Mouse (Mus musculus) CH12.LX (cell line): Measurements from ENCODE around the gene Urm1. TPM values are rescaled to one million over a fixed set of nuclear protein-coding genes. Genes with fewer than 3 reads are reported as not detected.

Experiments
- DNase-seq: peaks from one replicate; pipeline ENCODE4 v3.0.0-alpha.2; 2013; ENCODE audit errors: extremely low read depth
- H3K27ac ChIP-seq: 2 replicates; pipeline ENCODE4 v1.5.1; 2012; ENCODE audit warnings: low read depth, mild to moderate bottlenecking, control low read depth, moderate library complexity; ENCODE audit not compliant: insufficient read depth
- H3K27me3 ChIP-seq: replicated peaks from 2 replicates; pipeline ENCODE3; 2012; ENCODE audit warnings: inconsistent platforms
- H3K36me3 ChIP-seq, 2 experiments: replicated peaks in 1 of 2; 2 replicates each; pipeline versions ENCODE3 to v1.6.1; 2012; ENCODE audit warnings: inconsistent platforms in 1 of 2, low read length in 1 of 2, mild to moderate bottlenecking in 1 of 2, mixed read lengths in 1 of 2, moderate library complexity in 1 of 2; ENCODE audit not compliant: control insufficient read depth in 1 of 2, insufficient read depth in 1 of 2
- H3K4me1 ChIP-seq, 2 experiments: 2 replicates each; pipeline ENCODE4 v1.6.1; 2012; ENCODE audit warnings: inconsistent platforms in 1 of 2, moderate library complexity in 1 of 2; ENCODE audit not compliant: insufficient read depth in 2 of 2, control insufficient read depth in 1 of 2
- H3K4me2 ChIP-seq: 2 replicates; pipeline ENCODE4 v1.6.1; 2012; ENCODE audit warnings: low read depth, mild to moderate bottlenecking, control low read depth; ENCODE audit not compliant: poor library complexity, insufficient read depth, severe bottlenecking
- H3K4me3 ChIP-seq, 3 experiments: fragments of 150-350 bp in 1 of 3; sonication (generic) in 1 of 3; replicated peaks in 1 of 3; 2 replicates each; pipeline versions ENCODE3 to v1.5.1; 2011 to 2012; ENCODE audit warnings: low read depth in 2 of 3, low read length in 2 of 3, mild to moderate bottlenecking in 2 of 3, moderate library complexity in 2 of 3, control low read depth in 1 of 3, improper control_type of control experiment in 1 of 3, inconsistent platforms in 1 of 3, mixed read lengths in 1 of 3; ENCODE audit not compliant: poor library complexity in 1 of 3
- H3K79me2 ChIP-seq: replicated peaks from 2 replicates; pipeline ENCODE4 v1.6.1; 2012; ENCODE audit warnings: mild to moderate bottlenecking, moderate library complexity; ENCODE audit not compliant: control insufficient read depth, poor library complexity, insufficient read depth, severe bottlenecking; ENCODE audit errors: extremely low read depth
- H3K9ac ChIP-seq: 2 replicates; pipeline ENCODE4 v1.6.1; 2012; ENCODE audit warnings: low read depth, mild to moderate bottlenecking, control low read depth, moderate library complexity; ENCODE audit not compliant: insufficient read depth
- H3K9me3 ChIP-seq: replicated peaks from 2 replicates; pipeline ENCODE3; 2012; ENCODE audit warnings: low read length, inconsistent platforms, mixed read lengths
- CHD1 ChIP-seq: IDR thresholded peaks from 2 replicates; pipeline ENCODE4 v1.6.1; 2012; ENCODE audit warnings: low read depth, low read length, improper control_type of control experiment, inconsistent platforms
- CHD2 ChIP-seq: IDR thresholded peaks from 2 replicates; pipeline ENCODE4 v1.6.1; 2011; ENCODE audit warnings: low read length, improper control_type of control experiment
- CTCF ChIP-seq, 2 experiments: IDR thresholded peaks in 1 of 2; conservative IDR thresholded peaks in 1 of 2; 2 replicates each; pipeline ENCODE4 v1.5.1; 2011 to 2012; ENCODE audit warnings: low read depth in 2 of 2, low read length in 2 of 2, improper control_type of control experiment in 1 of 2, inconsistent platforms in 1 of 2, mild to moderate bottlenecking in 1 of 2, moderate library complexity in 1 of 2
- EP300 ChIP-seq: IDR thresholded peaks from 2 replicates; pipeline ENCODE4 v1.6.1; 2011; ENCODE audit warnings: low read length, improper control_type of control experiment
- HCFC1 ChIP-seq: IDR thresholded peaks from 2 replicates; pipeline ENCODE4 v1.6.1; 2012; ENCODE audit warnings: low read depth, mild to moderate bottlenecking, inconsistent platforms, low read length, improper control_type of control experiment
- JUND ChIP-seq: conservative IDR thresholded peaks from 2 replicates; pipeline ENCODE4 v1.6.1; 2011; ENCODE audit warnings: low read depth, low read length, improper control_type of control experiment
- KAT2A ChIP-seq: IDR thresholded peaks from 2 replicates; pipeline ENCODE4 v1.6.1; 2012; ENCODE audit warnings: low read length, improper control_type of control experiment, inconsistent platforms; ENCODE audit not compliant: insufficient replicate concordance
- MAFK ChIP-seq: IDR thresholded peaks from 2 replicates; pipeline ENCODE4 v1.6.1; 2011; ENCODE audit warnings: low read length, improper control_type of control experiment; ENCODE audit not compliant: insufficient replicate concordance
- MAX ChIP-seq: IDR thresholded peaks from 2 replicates; pipeline ENCODE4 v1.6.1; 2011; ENCODE audit warnings: low read length, improper control_type of control experiment
- MAZ ChIP-seq: IDR thresholded peaks from 2 replicates; pipeline ENCODE4 v1.6.1; 2012; ENCODE audit warnings: low read depth, mild to moderate bottlenecking, inconsistent platforms, low read length, improper control_type of control experiment, moderate library complexity
- MEF2A ChIP-seq: IDR thresholded peaks from 2 replicates; pipeline ENCODE4 v1.6.1; 2014; ENCODE audit warnings: low read depth, mild to moderate bottlenecking, inconsistent platforms, low read length, improper control_type of control experiment, borderline replicate concordance
- MYC ChIP-seq: IDR thresholded peaks from 2 replicates; pipeline ENCODE4 v1.6.1; 2011; ENCODE audit warnings: low read depth, mild to moderate bottlenecking, improper control_type of control experiment, low read length
- NELFE ChIP-seq: IDR thresholded peaks from 2 replicates; pipeline ENCODE4 v1.6.1; 2011; ENCODE audit warnings: low read depth, low read length, improper control_type of control experiment
- PAX5 ChIP-seq: IDR thresholded peaks from 2 replicates; pipeline ENCODE4 v1.6.1; 2012; ENCODE audit warnings: low read length, inconsistent platforms, mixed read lengths
- POLR2A ChIP-seq: IDR thresholded peaks from 2 replicates; pipeline ENCODE4 v1.6.1; 2011; ENCODE audit warnings: low read depth, mild to moderate bottlenecking, improper control_type of control experiment, low read length
- RAD21 ChIP-seq: IDR thresholded peaks from 2 replicates; pipeline ENCODE4 v1.6.1; 2011; ENCODE audit warnings: low read depth, mild to moderate bottlenecking, low read length, improper control_type of control experiment, moderate library complexity
- RCOR1 ChIP-seq: conservative IDR thresholded peaks from 2 replicates; pipeline ENCODE4 v1.6.1; 2012; ENCODE audit warnings: low read depth, mild to moderate bottlenecking, inconsistent platforms, low read length, improper control_type of control experiment
- SIN3A ChIP-seq: IDR thresholded peaks from 2 replicates; pipeline ENCODE4 v1.6.1; 2012; ENCODE audit warnings: low read length, improper control_type of control experiment, inconsistent platforms
- SMC3 ChIP-seq: IDR thresholded peaks from 2 replicates; pipeline ENCODE4 v1.6.1; 2011; ENCODE audit warnings: low read depth, low read length, improper control_type of control experiment
- TBP ChIP-seq: conservative IDR thresholded peaks from 2 replicates; pipeline ENCODE4 v1.6.1; 2011; ENCODE audit warnings: low read depth, low read length, improper control_type of control experiment
- UBTF ChIP-seq: IDR thresholded peaks from 2 replicates; pipeline ENCODE4 v1.6.1; 2012; ENCODE audit warnings: low read depth, mild to moderate bottlenecking, inconsistent platforms, low read length, improper control_type of control experiment, moderate library complexity
- USF2 ChIP-seq: conservative IDR thresholded peaks from 2 replicates; pipeline ENCODE4 v1.6.1; 2011; ENCODE audit warnings: low read depth, low read length, improper control_type of control experiment
- ZKSCAN1 ChIP-seq: IDR thresholded peaks from 2 replicates; pipeline ENCODE4 v1.6.1; 2012; ENCODE audit warnings: low read depth, inconsistent platforms, low read length, improper control_type of control experiment, borderline replicate concordance
- ZMIZ1 ChIP-seq: IDR thresholded peaks from 2 replicates; pipeline ENCODE4 v1.6.1; 2012; ENCODE audit warnings: low read depth, mild to moderate bottlenecking, inconsistent platforms, low read length, improper control_type of control experiment
- dilution Hi-C: fragments of 300-500 bp; cut with MboI; formaldehyde crosslinking; loops from 2 replicates; pipeline ENCODE4 v1.14.3; 2020; ENCODE audit warnings: low sequenced_read_pairs; ENCODE audit not compliant: extremely low pct_unique_long_range_greater_than_20kb, extremely low pct_ligation_motif_present
- in situ Hi-C: fragments of 300-500 bp; cut with MboI; formaldehyde crosslinking; loops from 3 replicates; pipeline ENCODE4 v1.14.3; 2019; ENCODE audit warnings: low sequenced_read_pairs, low pct_ligation_motif_present, low pct_unique_long_range_greater_than_20kb, mixed read lengths
- polyA plus RNA-seq: library from polyadenylated mRNA; unstranded; fragments of >175 nt; gene quantifications from 2 replicates; pipeline ENCODE4 v1.2.1, GENCODE M21; 2012; ENCODE audit warnings: low read depth; ENCODE audit not compliant: insufficient read length
- total RNA-seq, 2 experiments: library from RNA; depleted of rRNA; stranded (reverse); fragments of 300-350 nt in 1 of 2; fragments of >200 nt in 1 of 2; gene quantifications; 2 replicates each; pipeline ENCODE4 v1.2.3; 2012 to 2014

The Urm1 gene
- total and polyA plus RNA-seq, 3 experiments: 25.6 to 31.9 (median 29.2) TPM

DNA sequence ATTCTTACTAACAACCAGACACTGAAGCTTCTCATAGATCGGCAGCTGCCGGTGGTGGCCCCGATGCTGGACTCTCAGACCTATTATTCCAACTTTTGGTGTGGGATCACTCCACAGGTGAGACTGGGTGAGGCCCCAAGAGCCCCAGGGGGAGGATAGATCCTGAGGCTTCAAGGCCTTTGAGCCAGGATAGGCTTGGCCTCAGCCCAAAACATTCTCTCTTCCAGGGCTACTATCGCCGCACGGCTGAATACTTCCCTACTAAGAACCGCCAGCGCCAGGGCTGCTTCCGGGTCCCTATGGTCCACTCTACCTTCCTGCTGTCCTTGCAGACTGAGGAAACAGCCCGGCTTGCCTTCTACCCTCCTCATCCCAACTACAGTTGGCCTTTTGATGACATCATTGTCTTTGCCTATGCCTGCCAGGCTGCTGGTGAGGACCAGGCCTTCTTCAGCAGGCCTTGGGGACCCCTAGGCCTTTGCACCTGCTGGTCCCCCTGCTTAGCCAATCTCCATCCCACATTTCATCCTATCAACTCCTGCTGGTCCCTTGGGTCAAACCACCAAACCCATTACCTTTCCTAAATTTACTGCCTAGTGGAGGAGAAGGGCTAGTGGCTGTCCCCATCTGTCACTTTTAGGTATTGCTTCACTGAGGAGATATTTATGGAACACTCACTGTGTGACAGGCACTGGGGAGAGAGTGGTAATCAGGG lies 52.9 kb downstream of the Urm1 start:
- DNase-seq: no peak
- Histone ChIP-seq H3K9me3 (no peaks in the 10 kb centered on the region), H3K27ac (no peak overlapping the region), H3K4me3 (no peak overlapping the region), H3K4me1 (peaks cover 12 to 28% of the 10 kb centered on the region in 2 experiments), H3K36me3 (peaks cover 3 to 29% of the 10 kb centered on the region in 2 experiments), H3K79me2 (no peaks in the 10 kb centered on the region), H3K4me2 (no peak overlapping the region), H3K9ac (no peak overlapping the region), H3K27me3 (peaks cover under 1% of the 10 kb centered on the region)
- in situ Hi-C loops (no loop called here), dilution Hi-C loops (no loop called here)
- TF ChIP-seq USF2 (no peak), TBP (no peak), JUND (no peak), EP300 (no peak), POLR2A (no peak), CTCF (conservative IDR thresholded peaks at IDR 0.05 in 1 of 2, IDR thresholded peaks at IDR 0.05 in 1 of 2; ENCODE audit: low read depth in 2 of 2, low read length in 2 of 2) (no peak), NELFE (no peak), SIN3A (no peak), MAX (no peak), RCOR1 (no peak), MAZ (no peak), CHD1 (no peak), HCFC1 (no peak), CHD2 (no peak), PAX5 (no peak), MAFK (no peak), MYC (no peak), ZMIZ1 (no peak)

- H3K4me3 ChIP-seq: no peak overlapping the region
- H3K79me2 ChIP-seq: no peaks in the 10 kb centered on the region
- no peaks in the 10 kb centered on the region for H3K9me3 ChIP-seq
- dilution Hi-C loops (no loop called here), in situ Hi-C loops (no loop called here)
- no peaks in the 10 kb centered on the region for H3K27me3 ChIP-seq
- no peak for DNase-seq
- H3K4me1 ChIP-seq: peaks cover 12 to 28% of the 10 kb centered on the region in 2 experiments
- H3K36me3 ChIP-seq: peaks cover 6 to 34% of the 10 kb centered on the region in 2 experiments
- TF ChIP-seq UBTF (no peak), TBP (no peak), EP300 (no peak), ZKSCAN1 (no peak), MAFK (no peak), RAD21 (no peak), CHD2 (no peak), KAT2A (no peak), MEF2A (no peak), SMC3 (no peak), PAX5 (no peak)
- H3K27ac ChIP-seq: no peak overlapping the region
- H3K4me2 ChIP-seq: no peak overlapping the region
- H3K9ac ChIP-seq: no peak overlapping the region
Observed at GRCm38 (mm10) chr2:29873801-29874200, 53.9 kb downstream of the Urm1 start.
